Mouse (Mus musculus) thymus, postnatal 10 days (tissue): ENCODE measurements at regions not wholly inside any gene's neighbourhood (a gene's known extent, or its start where the extent isn't known, plus 50 kb on each side); places are given as distances from the start of the nearest gene placed in this dataset.

Experiments
- DNase-seq, 2 experiments: peaks; one replicate each; pipeline ENCODE4 v3.0.0; 2021; ENCODE audit warnings: low spot score in 2 of 2

DNA sequence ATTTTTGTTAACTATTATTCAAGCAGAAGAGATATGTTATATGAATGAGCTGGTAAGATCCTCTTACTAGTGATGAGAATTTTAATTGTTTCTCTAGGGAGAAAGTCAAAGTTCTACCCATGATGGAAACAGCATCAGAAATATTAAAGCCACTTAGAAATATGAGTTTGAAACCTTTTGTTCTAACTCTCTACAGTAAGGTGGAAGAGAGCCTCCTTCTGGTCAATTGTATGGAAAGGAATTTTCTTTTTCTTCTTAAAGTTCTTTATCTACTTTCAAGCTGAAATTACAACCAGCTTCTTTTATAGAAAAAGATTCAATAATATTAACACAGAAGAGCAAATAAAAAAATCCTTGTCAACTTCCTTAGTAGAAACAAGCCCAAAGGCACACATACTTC lies 94.4 kb upstream of the E2f7 start:
- DNase-seq, result no peak

GRCm38 (mm10) chr10:110654070-110654469 lies 91.2 kb upstream of the E2f7 start:
- DNase-seq, result no peak

DNA sequence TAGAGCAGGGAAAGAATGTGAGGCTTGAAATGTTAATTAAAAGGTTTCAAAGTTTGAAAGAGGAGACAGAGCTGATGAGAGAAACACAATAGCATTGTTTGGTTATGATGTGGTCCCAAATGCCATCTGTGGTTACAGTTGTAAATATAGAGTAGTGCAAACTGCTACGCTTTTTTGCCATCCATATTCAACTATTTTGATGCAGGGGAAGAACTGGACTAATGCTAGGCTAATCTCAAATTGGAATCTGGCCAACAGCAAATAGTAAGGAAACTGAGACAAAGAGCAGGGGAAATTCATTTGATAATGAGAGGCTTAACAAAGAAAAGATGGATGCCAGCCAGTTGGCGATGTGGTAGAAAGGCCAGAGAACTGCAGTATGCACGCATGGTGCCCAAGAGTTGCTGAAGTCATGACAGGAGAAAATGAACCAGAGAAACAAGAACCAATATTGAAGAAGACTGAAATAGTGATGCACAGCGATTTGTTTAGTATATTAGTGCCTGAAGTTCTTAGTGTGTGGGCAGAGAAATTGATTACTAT lies 87.0 kb upstream of the E2f7 start:
- DNase-seq, result no peak

- peak in 1 of 2 experiments; percentile 6 for DNase-seq
These were observed 68.7 kb upstream of the E2f7 start for GRCm38 (mm10) chr10:110676503-110676902.
